Mouse (Mus musculus) activated CD4-positive, CD25-positive, alpha-beta regulatory T cell, adult 4 months (primary cell): ENCODE results near the gene H2-Eb1. TPM values are rescaled to one million over a fixed set of nuclear protein-coding genes. Genes with fewer than 3 reads are reported as not detected.

Source experiments
- ATAC-seq: one replicate; pipeline ENCODE4 v1.8.0; 2017
- polyA plus RNA-seq, 2 experiments: library from polyadenylated mRNA; unstranded; fragments of 100-300 nt; shearing (Covaris generic); gene quantifications; one replicate each; pipeline ENCODE4 v1.2.1; 2017

The H2-Eb1 gene
- polyA plus RNA-seq, 2 experiments from 2014 or later, result 5.2 to 64.7 TPM

DNA sequence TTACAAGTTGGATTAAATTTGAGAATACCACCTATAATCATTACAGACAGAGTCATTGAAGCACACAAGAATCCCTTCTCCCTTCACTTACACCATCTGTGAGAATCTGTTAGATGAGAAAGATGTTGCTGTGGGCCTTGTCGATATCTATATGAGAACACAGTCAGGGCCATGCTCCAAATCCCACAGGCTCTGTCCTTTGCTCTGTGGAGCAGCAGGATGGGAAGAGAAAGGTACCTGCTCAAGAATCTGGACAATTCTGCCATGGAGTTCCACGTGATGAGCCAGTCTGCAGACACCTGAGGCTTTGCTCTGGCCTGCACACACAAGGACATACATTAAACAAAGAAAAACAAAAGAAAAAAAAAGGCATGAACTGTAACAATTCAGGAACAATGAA lies 11.0 kb downstream of the H2-Eb1 start:
- ATAC-seq, result no peak

DNA sequence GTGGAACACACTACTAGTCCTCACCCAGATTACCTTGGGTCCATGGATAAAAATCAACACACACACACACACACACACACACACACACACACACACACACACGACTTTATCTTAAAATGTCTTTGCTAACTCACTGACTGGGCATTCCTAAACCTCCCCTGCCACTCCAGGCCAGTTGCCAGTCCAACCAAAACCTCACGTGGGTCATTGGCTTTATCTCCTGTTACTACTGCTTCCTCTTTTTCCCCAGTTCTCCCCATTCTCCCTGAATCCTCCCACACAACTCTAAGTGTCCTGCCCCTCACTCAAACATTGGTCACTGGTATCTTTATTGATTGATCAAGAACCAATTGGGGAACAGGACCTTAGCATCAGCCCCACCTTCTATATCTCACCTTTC lies 11.6 kb downstream of the H2-Eb1 start:
- no peak for ATAC-seq

DNA sequence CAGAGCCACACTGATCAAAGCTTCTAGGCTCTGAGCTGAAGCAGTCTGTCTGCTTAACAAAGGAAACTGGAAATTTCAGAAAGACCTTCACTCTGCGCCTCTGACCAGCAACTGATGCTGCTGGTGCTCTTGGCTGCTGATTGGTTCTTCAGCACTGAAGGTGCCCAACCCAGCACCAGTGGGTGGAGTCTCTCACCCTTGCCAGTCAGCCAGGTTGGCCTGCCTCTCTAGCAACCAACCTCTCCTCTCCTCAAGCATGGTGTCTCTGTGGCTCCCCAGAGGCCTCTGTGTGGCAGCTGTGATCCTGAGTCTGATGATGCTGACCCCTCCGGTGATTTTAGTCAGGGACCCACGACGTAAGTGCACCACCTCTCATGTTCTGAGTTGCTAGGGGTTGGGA lies 19.8 kb downstream of the H2-Eb1 start, which contains the start of gene H2-Eb2:
TSS of gene H2-Eb2 (plus strand) at position 230 of the 400 bp plus-strand sequence.
- ATAC-seq, result no peak

DNA sequence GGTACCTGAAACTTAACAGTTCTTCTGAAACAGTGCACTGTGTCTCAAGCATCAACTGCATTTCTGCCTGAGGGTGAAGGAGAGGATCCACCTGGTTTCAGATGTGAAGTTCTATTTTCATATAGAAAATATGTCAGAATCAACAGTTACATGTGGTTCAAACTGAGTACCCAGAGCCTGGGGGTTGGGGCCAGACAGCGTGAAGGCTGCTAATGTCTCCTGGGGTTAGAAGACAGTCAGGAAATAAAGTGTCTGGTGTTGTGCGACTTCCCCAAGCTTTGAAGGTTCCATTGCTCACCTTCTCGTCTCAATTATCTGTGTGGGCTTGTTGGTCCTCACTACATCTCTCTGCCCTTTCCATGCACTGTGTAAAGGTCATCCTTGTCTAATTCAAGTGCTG lies 20.7 kb downstream of the H2-Eb1 start:
- no peak for ATAC-seq

DNA sequence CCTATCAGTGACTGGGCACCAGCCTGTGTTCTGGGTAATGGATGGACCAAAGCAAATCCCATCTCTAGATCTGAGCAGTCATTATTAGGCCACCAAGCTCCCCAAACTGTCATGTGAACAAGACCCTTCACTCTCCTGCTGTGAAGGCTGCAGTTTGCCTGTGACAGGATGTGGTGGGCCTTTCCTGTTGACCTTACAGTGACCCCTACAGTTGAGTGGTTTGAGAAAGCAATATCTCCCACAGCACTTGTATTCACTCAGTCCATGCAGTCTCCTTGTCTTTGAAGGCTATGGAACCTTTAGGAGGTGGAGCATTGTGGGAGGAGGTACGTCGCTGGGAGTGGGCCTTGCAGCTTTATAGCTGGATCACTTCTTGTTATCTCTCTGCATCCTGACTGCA lies 24.1 kb downstream of the H2-Eb1 start:
- ATAC-seq, result peak; percentile 78

DNA sequence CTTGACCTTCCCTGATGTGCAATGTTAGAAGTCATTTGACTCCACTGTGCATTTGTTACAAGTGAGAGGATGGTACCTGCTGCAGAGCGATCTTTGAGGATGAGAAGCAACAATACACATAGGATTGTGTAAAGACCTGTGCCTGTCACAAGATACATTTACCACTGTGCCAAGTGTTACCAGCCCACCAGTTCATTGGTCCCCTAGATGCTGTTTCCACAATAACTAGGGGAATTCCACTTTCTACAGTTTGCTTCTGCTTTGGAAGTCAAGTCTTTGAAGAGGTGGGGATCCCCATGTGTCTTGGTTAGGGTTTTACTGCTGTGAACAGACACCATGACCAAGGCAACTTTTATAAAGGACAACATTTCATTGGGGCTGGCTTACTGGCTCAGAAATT lies 25.5 kb downstream of the H2-Eb1 start:
- no peak for ATAC-seq

DNA sequence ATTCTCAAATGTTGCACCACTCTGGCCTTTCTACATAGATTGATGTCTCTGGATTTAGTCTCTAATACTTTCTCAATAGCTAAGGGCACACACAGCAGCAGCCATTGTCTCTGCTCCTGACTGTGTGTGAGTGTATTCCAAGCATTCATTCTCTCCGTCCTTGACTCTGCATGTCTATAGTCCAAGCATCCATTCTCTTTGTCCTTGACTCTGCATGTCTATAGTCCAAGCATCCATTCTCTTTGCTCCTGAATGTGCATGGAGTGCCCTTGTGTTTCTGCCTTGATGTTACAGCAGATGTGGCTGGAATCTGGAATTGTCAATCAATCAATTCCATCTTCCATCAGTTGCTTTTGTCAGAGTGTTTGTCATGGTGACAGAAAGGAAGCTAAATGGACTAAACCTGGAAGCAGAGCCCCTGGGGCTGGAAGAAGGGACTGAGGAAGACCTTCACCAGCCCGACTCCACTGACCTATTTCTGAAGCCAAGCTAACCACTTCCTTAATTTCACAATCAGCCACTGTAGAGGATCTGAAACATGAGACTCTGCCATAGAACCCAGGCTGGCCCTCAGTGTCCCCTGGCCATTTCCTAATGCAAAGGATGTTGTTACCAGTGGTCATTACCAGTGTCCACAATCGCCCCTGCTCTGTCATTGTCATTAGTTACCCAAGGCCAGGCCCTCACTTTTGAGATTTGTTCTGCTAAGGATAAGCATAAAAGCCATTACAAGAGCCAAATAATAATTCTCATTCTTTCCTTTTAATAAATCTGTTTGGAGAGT lies 35.1 kb downstream of the H2-Eb1 start:
- no peak for ATAC-seq

DNA sequence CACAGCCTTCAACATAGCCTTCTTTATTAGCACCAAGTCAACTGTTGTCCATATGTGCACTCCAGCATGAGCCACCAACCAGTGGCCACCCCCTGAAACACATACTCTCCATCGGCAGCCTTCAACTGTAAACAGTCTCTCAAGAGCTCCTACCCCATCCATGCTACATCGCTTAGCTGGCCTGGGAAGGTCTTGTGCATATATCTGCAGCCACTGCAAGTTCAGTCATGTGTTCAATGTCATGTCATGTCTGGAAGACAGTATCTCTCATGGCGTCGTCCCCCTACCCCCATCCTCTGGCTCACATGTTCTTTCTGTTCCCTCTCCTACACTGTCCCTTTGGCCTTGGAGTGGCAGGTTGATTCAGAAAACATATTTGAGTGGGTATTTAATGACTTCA lies 39.2 kb downstream of the H2-Eb1 start:
- no peak for ATAC-seq

DNA sequence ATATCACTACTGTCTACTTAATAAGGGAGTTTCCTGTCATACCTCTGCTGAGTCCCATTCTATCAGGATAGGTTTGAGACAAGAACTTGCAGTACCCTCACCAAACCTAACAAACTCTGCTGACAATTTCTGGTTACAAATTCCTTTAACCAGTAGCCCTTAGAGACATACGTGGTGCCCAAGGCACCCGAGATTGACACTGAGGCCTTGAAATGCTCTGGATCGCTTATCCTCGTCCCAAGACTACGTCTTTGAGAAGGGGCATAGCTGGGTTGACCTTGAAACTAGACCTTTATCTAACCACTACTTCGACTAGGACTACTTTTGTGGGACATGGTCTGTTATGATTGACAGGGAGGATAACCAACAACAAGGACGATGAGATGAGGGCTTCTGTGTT lies 39.8 kb downstream of the H2-Eb1 start:
- ATAC-seq, result no peak

DNA sequence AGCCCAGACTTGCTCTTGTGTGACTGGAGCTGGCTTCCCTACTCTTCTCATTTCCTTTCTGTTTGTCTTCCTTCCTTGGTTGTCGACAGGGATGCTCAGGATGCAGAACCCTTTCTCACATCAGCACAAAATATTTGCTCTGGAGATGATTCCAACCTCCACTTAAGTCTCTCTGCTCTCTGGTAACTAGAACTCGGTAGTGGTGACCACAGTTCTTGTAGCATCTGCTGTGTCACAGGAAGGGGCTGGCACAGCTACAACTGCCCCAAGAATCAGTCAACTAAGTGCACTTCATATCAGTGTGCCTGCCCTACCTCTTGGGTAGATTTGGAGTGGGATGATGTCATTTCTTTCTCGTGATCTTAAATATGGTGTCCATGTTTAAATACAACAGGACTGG lies 40.4 kb downstream of the H2-Eb1 start:
- ATAC-seq, result no peak

DNA sequence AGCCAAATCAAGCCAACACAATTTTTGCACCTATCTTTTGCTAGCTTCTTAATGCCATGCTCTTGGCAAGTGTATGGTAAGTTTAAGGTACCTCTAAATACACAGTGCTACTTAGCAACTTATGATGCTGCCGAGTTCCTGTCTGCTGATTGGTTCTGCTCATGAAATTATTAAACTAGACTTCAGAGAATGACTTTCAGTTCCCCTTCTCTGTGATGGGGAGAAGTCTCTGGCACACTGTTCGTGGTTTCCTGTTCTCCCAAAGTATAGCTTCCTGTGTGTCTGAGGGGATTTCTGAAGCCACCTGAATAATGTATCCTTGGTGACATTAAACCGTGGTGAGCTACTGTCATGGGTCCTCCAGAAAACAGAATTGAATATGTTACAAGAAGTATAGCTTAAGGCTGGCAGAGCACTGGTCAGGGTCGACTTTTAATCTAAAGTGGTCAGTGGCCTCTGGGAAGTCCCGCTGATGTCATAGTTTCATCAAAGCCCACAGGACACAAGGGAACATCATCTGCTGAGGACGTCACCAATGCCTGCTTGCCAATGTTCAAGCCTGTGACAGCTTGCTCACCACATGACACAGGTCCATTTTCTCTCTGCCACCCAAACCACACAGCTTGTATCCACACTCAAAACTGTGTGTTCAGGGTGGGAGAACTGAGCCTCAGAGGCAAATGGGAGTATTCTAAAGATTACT lies 42.1 kb downstream of the H2-Eb1 start:
- ATAC-seq, result peak; percentile 91

DNA sequence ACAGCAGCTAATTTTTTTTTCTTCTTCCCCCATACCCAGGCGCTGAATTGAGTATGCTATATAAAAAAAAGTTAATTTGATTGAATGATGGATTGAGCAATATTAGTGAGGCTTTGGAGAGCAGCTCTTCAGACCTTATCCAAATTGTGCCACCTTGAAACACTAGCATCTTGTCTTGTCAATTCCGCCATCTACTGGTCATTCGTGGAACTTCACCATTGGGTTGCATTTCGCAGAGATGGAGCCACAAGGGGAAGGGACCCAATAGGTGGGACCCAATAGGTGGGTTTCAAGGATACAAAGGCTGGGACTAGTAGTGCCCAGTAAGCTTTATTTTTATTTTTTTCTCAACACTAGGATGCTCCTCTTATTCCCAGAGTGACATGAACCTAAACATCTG lies 43.8 kb downstream of the H2-Eb1 start:
- no peak for ATAC-seq

DNA sequence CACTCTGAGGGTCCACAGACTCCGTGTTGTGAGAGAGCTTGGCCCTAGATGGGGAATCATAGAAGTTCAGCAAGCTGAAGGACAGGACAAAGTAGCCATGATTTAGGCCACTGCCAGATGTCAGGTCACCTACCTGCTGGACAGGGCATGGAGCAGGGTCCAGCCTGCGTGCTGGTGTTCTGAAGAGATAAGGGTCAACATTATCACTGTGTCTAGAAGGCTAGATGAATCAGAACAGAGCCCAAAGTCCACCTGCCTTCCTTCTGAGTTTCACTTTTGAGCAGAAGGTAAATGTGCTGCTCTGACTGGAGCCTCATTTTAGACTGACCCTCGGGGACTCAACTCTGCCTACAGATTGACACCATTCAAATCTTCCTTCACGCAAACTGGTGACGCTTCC lies 48.9 kb downstream of the H2-Eb1 start, which contains the start of gene Btnl2:
TSS of gene Btnl2 (plus strand) at position 284 of the 400 bp plus-strand sequence.
- no peak for ATAC-seq

DNA sequence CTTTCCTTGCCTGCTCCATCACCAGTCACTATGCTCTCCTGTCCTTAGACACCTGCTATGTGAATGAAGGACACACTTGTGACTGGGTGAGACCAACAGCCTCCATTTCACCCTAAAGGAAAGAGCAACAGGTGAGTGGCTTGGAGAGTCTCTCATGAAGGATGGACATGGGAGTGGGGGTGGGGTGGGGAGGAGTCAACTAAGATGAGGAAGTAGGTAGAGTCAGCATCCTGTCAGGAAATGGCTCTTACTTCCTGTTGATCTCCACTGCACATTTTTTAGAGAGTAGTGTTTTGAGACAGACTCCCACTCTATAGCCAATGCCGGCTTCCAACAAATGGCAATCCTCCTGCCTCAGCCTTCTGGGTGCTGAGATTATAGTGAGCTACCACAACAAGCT lies 49.3 kb downstream of the H2-Eb1 start:
- peak; percentile 88 for ATAC-seq

DNA sequence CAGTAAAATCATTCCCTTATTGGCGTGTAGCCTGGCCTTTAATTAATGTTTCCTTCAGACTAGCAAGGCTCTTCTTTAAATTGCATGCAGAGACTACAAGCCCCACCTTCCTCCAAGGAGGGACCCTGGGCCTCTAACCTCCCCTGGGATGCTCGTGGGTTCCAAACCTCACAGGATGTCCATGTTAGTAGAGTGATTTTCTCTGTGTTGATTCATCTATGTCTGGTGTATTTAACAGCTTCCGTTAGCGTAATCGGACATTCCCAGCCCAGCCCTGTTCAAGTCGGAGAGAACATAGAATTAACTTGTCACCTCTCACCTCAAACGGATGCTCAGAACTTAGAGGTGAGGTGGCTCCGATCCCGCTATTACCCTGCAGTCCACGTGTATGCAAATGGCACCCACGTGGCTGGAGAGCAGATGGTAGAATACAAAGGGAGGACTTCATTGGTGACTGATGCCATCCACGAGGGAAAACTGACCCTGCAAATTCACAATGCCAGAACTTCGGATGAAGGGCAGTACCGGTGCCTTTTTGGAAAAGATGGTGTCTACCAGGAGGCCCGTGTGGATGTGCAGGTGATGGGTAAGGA lies 57.4 kb downstream of the H2-Eb1 start:
- ATAC-seq, result no peak

DNA sequence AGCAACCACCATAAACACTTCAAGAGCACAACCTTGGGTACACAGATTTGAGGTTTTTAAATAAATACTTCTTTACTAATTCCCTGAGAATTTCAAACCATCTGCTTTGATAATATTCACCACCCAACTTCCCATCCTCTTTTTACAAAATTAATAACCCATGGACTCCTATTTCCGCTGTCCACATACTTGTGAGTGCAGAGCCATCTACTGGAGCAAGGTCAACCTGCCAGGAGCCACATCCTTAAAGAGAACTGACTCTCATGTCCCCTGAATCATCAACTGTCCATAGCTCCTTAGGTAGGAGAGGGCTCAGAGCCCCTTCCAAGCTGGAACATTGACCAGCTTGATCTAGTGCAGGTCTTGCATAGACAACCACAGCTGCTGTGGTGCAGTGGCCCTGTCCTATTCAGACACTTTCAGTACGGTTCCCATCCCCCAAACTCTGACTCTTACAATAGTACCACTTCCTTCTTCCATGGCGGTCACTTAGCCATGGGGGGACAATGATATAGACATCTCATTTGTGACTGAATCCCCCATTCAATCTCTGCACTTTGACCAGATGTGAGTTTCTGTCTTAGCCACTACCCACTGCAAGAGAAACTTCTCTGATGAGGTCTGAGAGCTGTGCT lies 58.1 kb downstream of the H2-Eb1 start:
- ATAC-seq, result no peak

DNA sequence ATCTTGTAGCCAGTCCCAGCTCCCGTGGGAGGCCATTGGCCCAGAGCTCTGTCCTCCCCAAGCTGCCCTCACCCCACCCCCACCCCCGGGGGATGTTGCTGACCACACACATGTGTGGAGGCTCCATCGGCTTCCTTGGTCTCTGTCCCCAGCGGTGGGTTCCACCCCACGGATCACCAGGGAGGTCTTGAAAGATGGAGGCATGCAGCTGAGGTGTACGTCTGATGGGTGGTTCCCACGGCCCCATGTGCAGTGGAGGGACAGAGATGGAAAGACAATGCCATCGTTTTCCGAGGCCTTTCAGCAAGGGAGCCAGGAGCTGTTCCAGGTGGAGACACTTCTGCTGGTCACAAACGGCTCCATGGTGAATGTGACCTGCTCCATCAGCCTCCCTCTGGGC lies 59.4 kb downstream of the H2-Eb1 start:
- ATAC-seq, result no peak

Other genes starting within 250 kb of the H2-Eb1 start
- gene H2-Oa, start 213.5 kb upstream of the H2-Eb1 start, polyA plus RNA-seq, result 10 to 100 TPM; 42.9 to 45.4 TPM
- gene H2-DMa, start 186.3 kb upstream of the H2-Eb1 start, polyA plus RNA-seq, result 100 to 1,000 TPM; 152 to 211 TPM
- gene Brd2, start 183.2 kb upstream of the H2-Eb1 start, polyA plus RNA-seq, result 100 to 1,000 TPM in 1 of 2 experiments, 10 to 100 TPM in 1; 99.8 to 116 TPM
- 10 to 100 TPM in 1 of 2 experiments, 1 to 10 TPM in 1; 4.8 to 19.7 TPM for gene H2-DMb2, start 162.6 kb upstream of the H2-Eb1 start, polyA plus RNA-seq
- 1 to 10 TPM; 1.9 to 3.7 TPM for gene H2-DMb1, start 152.8 kb upstream of the H2-Eb1 start, polyA plus RNA-seq
- gene Tap1, start 118.3 kb upstream of the H2-Eb1 start, polyA plus RNA-seq, result 100 to 1,000 TPM; 134 to 207 TPM
- 100 to 1,000 TPM; 320 to 348 TPM for gene Psmb9, start 118.1 kb upstream of the H2-Eb1 start, polyA plus RNA-seq
- gene Psmb8, start 108.1 kb upstream of the H2-Eb1 start, polyA plus RNA-seq, result 1,000 to 10,000 TPM in 1 of 2 experiments, 100 to 1,000 TPM in 1; 892 to 1,228 TPM
- 100 to 1,000 TPM in 1 of 2 experiments, 10 to 100 TPM in 1; 68.0 to 148 TPM for gene Tap2, start 102.3 kb upstream of the H2-Eb1 start, polyA plus RNA-seq
- 10 to 100 TPM; 57.3 to 70.9 TPM for gene H2-Ob, start 67.0 kb upstream of the H2-Eb1 start, polyA plus RNA-seq
- 10 to 100 TPM in 1 of 2 experiments, 1 to 10 TPM in 1; 3.7 to 69.9 TPM for gene H2-Ab1, start 48.2 kb upstream of the H2-Eb1 start, polyA plus RNA-seq
- 10 to 100 TPM in 1 of 2 experiments, 1 to 10 TPM in 1; 4.0 to 79.3 TPM for gene H2-Aa, start 18.0 kb upstream of the H2-Eb1 start, polyA plus RNA-seq
- gene H2-Eb2, start 19.8 kb downstream of the H2-Eb1 start, polyA plus RNA-seq, result under 1 TPM; 0.13 to 0.36 TPM
- gene Btnl2, start 49.0 kb downstream of the H2-Eb1 start, polyA plus RNA-seq, result under 1 TPM; 0.17 to 0.42 TPM
- not detected for gene Btnl1, start 71.3 kb downstream of the H2-Eb1 start, polyA plus RNA-seq
- 1 to 10 TPM in 1 of 2 experiments, not detected in 1; 2.3 TPM for gene BC051142, start 93.0 kb downstream of the H2-Eb1 start, polyA plus RNA-seq
- not detected for gene Btnl4, start 171.5 kb downstream of the H2-Eb1 start, polyA plus RNA-seq
- gene Btnl6, start 211.5 kb downstream of the H2-Eb1 start, polyA plus RNA-seq, result not detected